9 mouse cellular contexts compared by ENCODE assay signal in genomic region chr11:94970210-94970943, GRCm38 (mm10). TPM values are rescaled to one million over a fixed set of nuclear protein-coding genes. Genes with fewer than 3 reads are reported as not detected.
DNase-seq lines count a peak whose midpoint lies in the region; ATAC-seq and TF ChIP-seq lines count a peak whose summit lies in the region.
"Had no signal": no experiment of that assay in that cellular context is flagged by ENCODE, and none has a peak within 500 bp of the region (broad histone marks: within the 10 kb centered on the region; RNA-seq: fewer than 3 reads in every experiment).

No protein-coding gene starts in this region.

- DNase-seq in CD4-positive, CD25-positive, alpha-beta regulatory T cell, adult 2 months (ENCODE audit: low read depth, low spot score) = peak; percentile 77
- peak; percentile 66 for DNase-seq in Muller cell, postnatal 12 days (ENCODE audit: inconsistent ontology term)
- DNase-seq in gastrocnemius, postnatal 25 days = peak; percentile 67
- peak; percentile 88 for DNase-seq in kidney, postnatal 0 days (ENCODE audit: low spot score)
- peak; percentile 69 for DNase-seq in right cerebral cortex, adult 18-20 months

- no peaks in the 10 kb centered on the region for H3K27me3 ChIP-seq in kidney, postnatal 0 days (ENCODE audit: insufficient read depth, low read length)
- no peaks in the 10 kb centered on the region for H3K27me3 ChIP-seq in lung, embryonic 16.5 days (ENCODE audit: control insufficient read depth, insufficient read depth, low read depth, low read length)

- no peak overlapping the region for H3K4me2 ChIP-seq in kidney, postnatal 0 days (ENCODE audit: low read length)
- H3K4me2 ChIP-seq in lung, embryonic 16.5 days (ENCODE audit: low read depth, low read length) = no peak overlapping the region

- no peaks in the 10 kb centered on the region for H3K9me3 ChIP-seq in kidney, postnatal 0 days (replicated peaks; ENCODE audit: low read length)
- H3K9me3 ChIP-seq in lung, embryonic 16.5 days (ENCODE audit: control insufficient read depth, low read length) = no peaks in the 10 kb centered on the region

- ATAC-seq in CD4-positive, CD25-positive, alpha-beta regulatory T cell, adult 4 months = no peak
- ATAC-seq in common myeloid progenitor, adult 5-6 weeks (replicated peaks; ENCODE audit: low read depth, poor library complexity, severe bottlenecking) = peak; percentile 48
- 0 out of 2 replicates have a peak, but pooled peaks have one; percentile 37 for ATAC-seq in kidney, postnatal 0 days (replicated peaks; ENCODE audit: low FRiP score, low read depth)
- peak; percentile 77; the same call in 1 of the 2 replicates for ATAC-seq in lung, embryonic 16.5 days (ENCODE audit: low read depth)

- no peak overlapping the region for H3K4me3 ChIP-seq in kidney, postnatal 0 days (replicated peaks; ENCODE audit: low read depth, low read length)
- no peak overlapping the region for H3K4me3 ChIP-seq in lung, embryonic 16.5 days (ENCODE audit: low read length)

- TF ChIP-seq CTCF in kidney, postnatal 0 days (IDR thresholded peaks at IDR 0.05; ENCODE audit: low read depth) = peak; percentile 95

- WGBS in kidney, postnatal 0 days = 62% methylated on average over 15 of the region's 15 CpGs
- WGBS in lung, embryonic 16.5 days = 47% methylated on average over 15 of the region's 15 CpGs

- no peak overlapping the region for H3K9ac ChIP-seq in kidney, postnatal 0 days (ENCODE audit: low read depth, low read length)
- no peak overlapping the region for H3K9ac ChIP-seq in lung, embryonic 16.5 days (ENCODE audit: low read length)

- H3K4me1 ChIP-seq in kidney, postnatal 0 days (replicated peaks; ENCODE audit: insufficient read depth, low read length) = no peaks in the 10 kb centered on the region
- no peaks in the 10 kb centered on the region for H3K4me1 ChIP-seq in lung, embryonic 16.5 days (replicated peaks; ENCODE audit: control insufficient read depth, insufficient read depth, low read length)

- H3K36me3 ChIP-seq in kidney, postnatal 0 days (ENCODE audit: insufficient read depth, low read length) = no peaks in the 10 kb centered on the region
- H3K36me3 ChIP-seq in lung, embryonic 16.5 days (ENCODE audit: control insufficient read depth, insufficient read depth, low read length) = no peaks in the 10 kb centered on the region

- H3K27ac ChIP-seq in kidney, postnatal 0 days = no peak overlapping the region
- H3K27ac ChIP-seq in lung, embryonic 16.5 days (ENCODE audit: low read length) = no peak overlapping the region

RNA-seq across cellular contexts. Expression of gene Hils1, which starts 3.0 kb away (rescaled TPM):
- polyA plus RNA-seq in CD4-positive, CD25-positive, alpha-beta regulatory T cell, adult 4 months (2017; shearing (Covaris generic)) = not detected
- not detected in 2 replicates for total RNA-seq in common myeloid progenitor, adult 5-6 weeks (2017)
- not detected for total RNA-seq in gastrocnemius, postnatal 25 days (2021)
- not detected in 2 replicates for polyA plus RNA-seq in kidney, postnatal 0 days (2015; fragmentation: Nextera tagmentation; extraction: Ambion mirVana)
- polyA plus RNA-seq in lung, embryonic 16.5 days (2015; fragmentation: Nextera tagmentation; extraction: Ambion mirVana) = not detected in 2 replicates
- total RNA-seq: layer of hippocampus, adult 18-20 months had no signal

RNA-seq across cellular contexts. Expression of gene Sgca, which starts 5.8 kb away (rescaled TPM):
- not detected for polyA plus RNA-seq in CD4-positive, CD25-positive, alpha-beta regulatory T cell, adult 4 months (2017; shearing (Covaris generic))
- not detected in 2 replicates for total RNA-seq in common myeloid progenitor, adult 5-6 weeks (2017)
- total RNA-seq in gastrocnemius, postnatal 25 days (2021) = 100 to 1,000 TPM; 255 to 276 TPM
- 0.28 and 0.52 TPM in 2 replicates for polyA plus RNA-seq in kidney, postnatal 0 days (2015; fragmentation: Nextera tagmentation; extraction: Ambion mirVana)
- polyA plus RNA-seq in lung, embryonic 16.5 days (2015; fragmentation: Nextera tagmentation; extraction: Ambion mirVana) = 1.3 and 1.4 TPM in 2 replicates

RNA-seq across cellular contexts. Expression of gene Ppp1r9b, which starts 20.5 kb away (rescaled TPM):
- 10 to 100 TPM; 18.1 to 21.7 TPM for polyA plus RNA-seq in CD4-positive, CD25-positive, alpha-beta regulatory T cell, adult 4 months (2017; shearing (Covaris generic))
- 145 and 164 TPM in 2 replicates for total RNA-seq in common myeloid progenitor, adult 5-6 weeks (2017)
- total RNA-seq in gastrocnemius, postnatal 25 days (2021) = 10 to 100 TPM; 21.8 to 30.0 TPM
- polyA plus RNA-seq in kidney, postnatal 0 days (2015; fragmentation: Nextera tagmentation; extraction: Ambion mirVana) = 10.3 and 10.6 TPM in 2 replicates
- 8.2 and 8.3 TPM in 2 replicates for polyA plus RNA-seq in lung, embryonic 16.5 days (2015; fragmentation: Nextera tagmentation; extraction: Ambion mirVana)

RNA-seq across cellular contexts. Expression of gene Col1a1, which starts 34.4 kb away (rescaled TPM):
- polyA plus RNA-seq in CD4-positive, CD25-positive, alpha-beta regulatory T cell, adult 4 months (2017; shearing (Covaris generic)) = under 1 TPM in 1 of 2 experiments, not detected in 1; 0.09 TPM
- total RNA-seq in common myeloid progenitor, adult 5-6 weeks (2017) = not detected in 2 replicates
- total RNA-seq in gastrocnemius, postnatal 25 days (2021) = 1,000 to 10,000 TPM; 1,080 to 1,200 TPM
- polyA plus RNA-seq in kidney, postnatal 0 days (2015; fragmentation: Nextera tagmentation; extraction: Ambion mirVana) = 353 and 441 TPM in 2 replicates
- polyA plus RNA-seq in lung, embryonic 16.5 days (2015; fragmentation: Nextera tagmentation; extraction: Ambion mirVana) = 1,180 and 1,421 TPM in 2 replicates

RNA-seq across cellular contexts. Expression of gene Samd14, which starts 39.3 kb away (rescaled TPM):
- polyA plus RNA-seq in CD4-positive, CD25-positive, alpha-beta regulatory T cell, adult 4 months (2017; shearing (Covaris generic)) = under 1 TPM; 0.87 to 0.94 TPM
- 15.5 and 16.6 TPM in 2 replicates for total RNA-seq in common myeloid progenitor, adult 5-6 weeks (2017)
- under 1 TPM; 0.61 to 0.80 TPM for total RNA-seq in gastrocnemius, postnatal 25 days (2021)
- polyA plus RNA-seq in kidney, postnatal 0 days (2015; fragmentation: Nextera tagmentation; extraction: Ambion mirVana) = 13.1 and 14.5 TPM in 2 replicates
- 13.4 and 14.0 TPM in 2 replicates for polyA plus RNA-seq in lung, embryonic 16.5 days (2015; fragmentation: Nextera tagmentation; extraction: Ambion mirVana)
